Mouse (Mus musculus): ENCODE measurements around the gene Snw1.
"Not testable (repeated sequence)": the region's sequence is repeated elsewhere in the genome, so short reads cannot be mapped to it uniquely, and the experiment has no call there.

DNA sequence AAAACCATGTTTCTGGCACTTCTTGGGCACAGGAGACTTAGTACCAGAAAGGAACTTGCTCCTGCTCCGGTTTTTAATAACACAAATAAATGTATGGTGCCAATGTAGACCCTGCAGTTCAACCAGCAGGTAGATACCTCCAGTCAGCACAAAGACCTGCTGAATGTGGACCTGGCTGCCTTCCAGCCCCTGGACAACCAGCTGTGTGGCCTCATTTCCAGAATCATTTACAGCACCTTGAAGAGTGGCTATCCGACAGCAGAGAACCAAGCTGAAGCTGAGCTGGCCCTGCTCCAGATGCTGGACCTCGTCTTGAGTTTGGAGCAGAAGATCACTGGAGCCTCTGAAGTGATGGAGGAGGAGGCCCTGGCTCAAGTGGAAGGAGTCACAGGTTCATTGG lies 47.5 kb upstream of the Snw1 start:
- not testable (repeated sequence) for TF ChIP-seq FLI1 (IDR thresholded peaks at IDR 0.05; ENCODE audit: low read length); GATA1 (IDR thresholded peaks at IDR 0.05; ENCODE audit: borderline replicate concordance, low read length)

Data from megakaryocyte, embryonic 14.5 days (primary cell).